Mouse (Mus musculus) myocyte (in vitro differentiated cells): Measurements from ENCODE around the gene Zfp958.

Experiments used
- CEBPB ChIP-seq: IDR thresholded peaks from 2 replicates; pipeline ENCODE4 v1.6.1; 2011; ENCODE audit warnings: mild to moderate bottlenecking, moderate library complexity; ENCODE audit not compliant: poor library complexity, insufficient read depth, severe bottlenecking
- MAX ChIP-seq: IDR thresholded peaks from one replicate; pipeline ENCODE4 v1.6.1; 2011; ENCODE audit warnings: low read depth, mild to moderate bottlenecking, control low read depth
- MYOG ChIP-seq, 3 experiments: IDR thresholded peaks; one replicate each; pipeline ENCODE4 v1.6.1; 2011; ENCODE audit warnings: control low read depth in 2 of 3, low read depth in 2 of 3, mild to moderate bottlenecking in 2 of 3; ENCODE audit not compliant: insufficient read length in 2 of 3, control insufficient read depth in 1 of 3, insufficient read depth in 1 of 3
- POLR2A ChIP-seq: IDR thresholded peaks from one replicate; pipeline ENCODE4 v1.6.1; 2011; ENCODE audit warnings: low read depth, mild to moderate bottlenecking, control low read depth, moderate library complexity; ENCODE audit not compliant: insufficient read length
- POLR2AphosphoS2 ChIP-seq: IDR thresholded peaks from one replicate; pipeline ENCODE4 v1.6.1; 2011; ENCODE audit warnings: low read depth, control low read depth; ENCODE audit not compliant: insufficient read length
- REST ChIP-seq: IDR thresholded peaks from one replicate; pipeline ENCODE4 v1.6.1; 2011; ENCODE audit warnings: mild to moderate bottlenecking, control low read depth, moderate library complexity; ENCODE audit not compliant: insufficient read depth, insufficient read length
- SRF ChIP-seq: IDR thresholded peaks from one replicate; pipeline ENCODE4 v1.6.1; 2011; ENCODE audit warnings: low read depth; ENCODE audit not compliant: control insufficient read depth, insufficient read length
- TCF12 ChIP-seq: IDR thresholded peaks from one replicate; pipeline ENCODE4 v1.6.1; 2011; ENCODE audit warnings: mild to moderate bottlenecking, control low read depth; ENCODE audit not compliant: poor library complexity, insufficient read depth, severe bottlenecking

- TF ChIP-seq REST (no peak), POLR2A (no peak), MAX (no peak), MYOG (IDR thresholded peaks at IDR 0.05; ENCODE audit: control insufficient read depth in 1 of 3, insufficient read depth in 1 of 3, insufficient read length in 2 of 3, low read depth in 2 of 3) (no peak), CEBPB (no peak), POLR2AphosphoS2 (no peak), SRF (no peak), TCF12 (no peak)
Observed at GRCm38 (mm10) chr8:4675191-4676003, 62.4 kb downstream of the Zfp958 start.
